Mouse (Mus musculus): ENCODE data around the gene 4930426L09Rik. TPM values are rescaled to one million over a fixed set of nuclear protein-coding genes. Genes with fewer than 3 reads are reported as not detected.

The 4930426L09Rik gene
- total and polyA plus RNA-seq, 2 experiments from 2014 or later: 0.36 to 4.1 TPM

- TF ChIP-seq EP300 (IDR thresholded peaks at IDR 0.05; ENCODE audit: low read depth) (no peak), CTCF (IDR thresholded peaks at IDR 0.05; ENCODE audit: low read depth) (no peak)
- no peak overlapping the region for H3K4me2 ChIP-seq (ENCODE audit: low read depth, low read length)
- no peak overlapping the region for H3K4me3 ChIP-seq (ENCODE audit: low read depth, low read length)
- no peak overlapping the region for H3K9ac ChIP-seq (replicated peaks; ENCODE audit: low read depth, low read length)
- H3K9me3 ChIP-seq (replicated peaks; ENCODE audit: control insufficient read depth, low read length): no peaks in the 10 kb centered on the region
- WGBS: 85% methylated on average over 13 of the region's 13 CpGs
- H3K4me1 ChIP-seq (ENCODE audit: control insufficient read depth, insufficient read depth): peaks cover 11% of the 10 kb centered on the region
- no peak for ATAC-seq (ENCODE audit: insufficient read depth, low read depth)
- no peaks in the 10 kb centered on the region for H3K36me3 ChIP-seq (replicated peaks; ENCODE audit: control insufficient read depth, insufficient read depth, low read length)
- DNase-seq (ENCODE audit: low spot score): no peak
- no peak overlapping the region for H3K27ac ChIP-seq (ENCODE audit: low read depth)
- no peaks in the 10 kb centered on the region for H3K27me3 ChIP-seq (ENCODE audit: control insufficient read depth, insufficient read depth, low read length)
These were observed 34.7 kb upstream of the 4930426L09Rik start for GRCm38 (mm10) chr2:18963286-18964040.

GRCm38 (mm10) chr2:18965108-18965507 lies 33.0 kb upstream of the 4930426L09Rik start:
- no peak for ATAC-seq (ENCODE audit: insufficient read depth, low read depth)

GRCm38 (mm10) chr2:18965950-18966349 lies 32.2 kb upstream of the 4930426L09Rik start:
- Histone ChIP-seq H3K27ac (ENCODE audit: low read depth) (no peak overlapping the region), H3K4me2 (ENCODE audit: low read depth, low read length) (no peak overlapping the region), H3K36me3 (replicated peaks; ENCODE audit: control insufficient read depth, insufficient read depth, low read length) (no peaks in the 10 kb centered on the region), H3K9me3 (replicated peaks; ENCODE audit: control insufficient read depth, low read length) (no peaks in the 10 kb centered on the region), H3K4me3 (ENCODE audit: low read depth, low read length) (no peak overlapping the region), H3K9ac (replicated peaks; ENCODE audit: low read depth, low read length) (no peak overlapping the region), H3K27me3 (ENCODE audit: control insufficient read depth, insufficient read depth, low read length) (no peaks in the 10 kb centered on the region), H3K4me1 (ENCODE audit: control insufficient read depth, insufficient read depth) (peaks cover 17% of the 10 kb centered on the region)
- no peak for ATAC-seq (ENCODE audit: insufficient read depth, low read depth)
- WGBS: 93% methylated on average over 2 of the region's 2 CpGs
- no peak for DNase-seq (ENCODE audit: low spot score)
- TF ChIP-seq EP300 (IDR thresholded peaks at IDR 0.05; ENCODE audit: low read depth) (no peak), CTCF (IDR thresholded peaks at IDR 0.05; ENCODE audit: low read depth) (no peak)

More at GRCm38 (mm10) chr2:18965108-18965507, 33.0 kb upstream of the 4930426L09Rik start:
- no peak for DNase-seq (ENCODE audit: low spot score)
- Histone ChIP-seq H3K4me1 (ENCODE audit: control insufficient read depth, insufficient read depth) (peaks cover 24% of the 10 kb centered on the region), H3K9me3 (replicated peaks; ENCODE audit: control insufficient read depth, low read length) (no peaks in the 10 kb centered on the region), H3K4me3 (ENCODE audit: low read depth, low read length) (no peak overlapping the region), H3K27ac (ENCODE audit: low read depth) (no peak overlapping the region), H3K27me3 (ENCODE audit: control insufficient read depth, insufficient read depth, low read length) (no peaks in the 10 kb centered on the region), H3K4me2 (ENCODE audit: low read depth, low read length) (no peak overlapping the region), H3K36me3 (replicated peaks; ENCODE audit: control insufficient read depth, insufficient read depth, low read length) (no peaks in the 10 kb centered on the region), H3K9ac (replicated peaks; ENCODE audit: low read depth, low read length) (no peak overlapping the region)
- 86% methylated on average over 3 of the region's 3 CpGs for WGBS
- no peak for TF ChIP-seq CTCF (IDR thresholded peaks at IDR 0.05; ENCODE audit: low read depth)
- TF ChIP-seq EP300 (IDR thresholded peaks at IDR 0.05; ENCODE audit: low read depth): no peak

GRCm38 (mm10) chr2:18966566-18966965 lies 31.6 kb upstream of the 4930426L09Rik start:
- Histone ChIP-seq H3K27ac (ENCODE audit: low read depth) (no peak overlapping the region), H3K4me3 (ENCODE audit: low read depth, low read length) (no peak overlapping the region), H3K27me3 (ENCODE audit: control insufficient read depth, insufficient read depth, low read length) (no peaks in the 10 kb centered on the region), H3K9me3 (replicated peaks; ENCODE audit: control insufficient read depth, low read length) (no peaks in the 10 kb centered on the region), H3K9ac (replicated peaks; ENCODE audit: low read depth, low read length) (no peak overlapping the region), H3K4me2 (ENCODE audit: low read depth, low read length) (no peak overlapping the region), H3K4me1 (ENCODE audit: control insufficient read depth, insufficient read depth) (peaks cover 14% of the 10 kb centered on the region), H3K36me3 (replicated peaks; ENCODE audit: control insufficient read depth, insufficient read depth, low read length) (no peaks in the 10 kb centered on the region)
- DNase-seq (ENCODE audit: low spot score): no peak
- ATAC-seq (ENCODE audit: insufficient read depth, low read depth): no peak
- 91% methylated on average over 5 of the region's 5 CpGs for WGBS
- TF ChIP-seq CTCF (IDR thresholded peaks at IDR 0.05; ENCODE audit: low read depth) (no peak), EP300 (IDR thresholded peaks at IDR 0.05; ENCODE audit: low read depth) (no peak)

- Histone ChIP-seq H3K9me3 (replicated peaks; ENCODE audit: control insufficient read depth, low read length) (0 out of 2 replicates have a peak, but pooled peaks cover under 1% of the 10 kb centered on the region), H3K4me2 (ENCODE audit: low read depth, low read length) (no peak overlapping the region), H3K4me3 (ENCODE audit: low read depth, low read length) (no peak overlapping the region), H3K27ac (ENCODE audit: low read depth) (no peak overlapping the region), H3K9ac (replicated peaks; ENCODE audit: low read depth, low read length) (no peak overlapping the region), H3K4me1 (ENCODE audit: control insufficient read depth, insufficient read depth) (peaks cover 14% of the 10 kb centered on the region), H3K36me3 (replicated peaks; ENCODE audit: control insufficient read depth, insufficient read depth, low read length) (0 out of 2 replicates have a peak, but pooled peaks cover 2% of the 10 kb centered on the region), H3K27me3 (ENCODE audit: control insufficient read depth, insufficient read depth, low read length) (no peaks in the 10 kb centered on the region)
- WGBS: 86% methylated on average over 5 of the region's 5 CpGs
- ATAC-seq (ENCODE audit: insufficient read depth, low read depth): no peak
- DNase-seq (ENCODE audit: low spot score): no peak
- no peak for TF ChIP-seq EP300 (IDR thresholded peaks at IDR 0.05; ENCODE audit: low read depth)
- TF ChIP-seq CTCF (IDR thresholded peaks at IDR 0.05; ENCODE audit: low read depth): no peak
These were observed 30.6 kb upstream of the 4930426L09Rik start for GRCm38 (mm10) chr2:18967451-18968063.
